Mouse (Mus musculus) mesoderm, embryonic 11.5 days (tissue): Measurements from ENCODE around the gene Vdac1.
A peak's percentile ranks its signal among the peaks of the same experiment; 100 is the strongest.

ENCODE experiments used
- DNase-seq: peaks from one replicate; pipeline ENCODE4 v3.0.0-alpha.2; 2012; ENCODE audit warnings: low read depth, low spot score

Vdac1 gene

DNA sequence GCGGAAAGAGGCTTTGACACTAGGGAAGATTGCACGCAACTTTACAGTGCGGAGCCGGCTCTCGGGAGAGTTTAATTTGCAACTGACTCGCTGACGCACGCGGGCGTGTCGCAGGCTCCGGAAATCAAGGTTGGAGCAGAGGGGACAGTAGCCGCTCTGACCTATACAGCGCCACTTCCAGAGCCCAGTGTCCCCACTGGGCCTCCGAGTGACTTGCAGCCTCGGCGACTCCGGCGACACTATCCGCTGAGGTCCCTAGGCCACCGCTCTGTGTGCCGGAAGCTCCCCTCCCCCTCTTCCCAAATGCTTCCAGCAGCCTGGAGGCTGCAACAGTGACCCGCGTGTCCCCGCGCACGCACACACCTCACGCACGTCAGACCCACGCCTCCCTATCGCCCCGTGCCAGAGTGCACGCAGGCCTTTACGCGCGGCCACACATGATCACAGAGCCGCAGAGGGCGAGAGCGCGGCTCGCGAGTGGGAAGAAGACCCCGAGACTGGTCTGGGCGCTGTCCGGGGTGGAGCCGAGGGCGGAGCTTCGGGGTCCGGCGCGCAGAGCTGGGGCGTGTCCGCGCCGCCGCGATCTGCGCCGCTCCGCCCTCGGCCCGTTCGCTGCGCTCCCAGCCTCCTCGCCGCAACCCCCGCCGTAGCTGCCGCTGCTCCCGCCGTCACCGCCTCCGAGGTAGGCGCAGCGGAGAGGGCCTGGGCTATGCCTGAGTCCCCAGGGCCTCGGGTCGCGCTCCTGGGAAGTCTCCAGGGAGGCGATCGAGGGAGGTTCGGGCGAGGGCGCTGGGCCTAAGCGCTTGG is at the start of gene Vdac1:
Gene Vdac1 (plus strand): TSS at position 390 of the 807 bp plus-strand sequence.
- DNase-seq = peak; percentile 87

DNA sequence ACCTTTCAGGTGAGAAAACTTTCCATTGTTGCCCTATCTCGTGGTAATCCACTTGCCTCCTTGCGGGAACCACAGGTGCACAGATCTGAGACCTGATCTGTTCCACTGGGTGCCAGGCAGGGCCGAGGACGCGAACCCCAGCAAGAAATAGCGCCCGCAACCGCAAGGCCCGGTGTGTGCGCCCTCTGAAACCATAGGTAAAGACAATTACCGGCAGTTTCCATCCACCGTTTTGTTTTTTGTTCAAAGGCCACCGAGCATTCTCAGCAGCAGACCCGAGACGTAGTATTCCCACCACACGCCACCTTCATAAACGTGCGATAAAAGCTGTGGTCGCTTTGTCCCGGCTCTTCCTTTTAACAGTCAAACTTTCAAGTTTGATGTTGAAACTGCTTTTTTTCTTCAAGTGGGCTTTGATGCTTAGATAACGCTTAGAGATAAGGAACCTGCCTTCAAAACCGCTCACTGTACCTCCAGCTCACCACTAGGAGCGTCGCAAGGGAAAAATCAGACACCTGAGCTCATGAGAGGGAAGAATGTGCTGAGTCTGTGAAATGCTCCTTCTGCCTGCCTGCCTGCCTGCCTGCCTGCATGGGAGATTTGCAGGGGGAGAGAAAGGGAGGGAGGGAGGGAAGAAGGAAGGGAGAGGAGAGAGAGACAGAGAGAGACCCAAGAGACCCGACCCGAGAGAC is 46.4 kb upstream of the Vdac1 start:
- DNase-seq = peak; percentile 40

DNA sequence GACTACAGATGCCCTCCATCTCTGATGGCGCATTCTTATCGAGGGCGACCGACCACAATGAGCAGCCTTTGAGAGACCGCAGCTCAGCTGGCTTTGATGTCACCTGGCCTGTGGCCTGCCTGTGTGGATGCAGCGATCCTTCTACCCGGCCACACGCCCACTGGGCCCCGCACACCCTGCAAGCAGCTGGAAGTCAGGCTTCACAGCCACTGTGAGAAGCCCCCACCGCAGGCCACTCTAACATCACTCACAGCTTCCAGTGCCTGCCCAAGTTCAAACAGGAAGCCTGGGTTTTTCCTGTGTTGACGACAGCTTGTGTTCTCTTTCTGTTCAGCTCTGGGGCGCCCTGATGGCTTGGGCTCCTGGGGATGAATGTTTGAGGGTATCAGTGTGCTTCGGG is 42.2 kb upstream of the Vdac1 start:
- no peak for DNase-seq

DNA sequence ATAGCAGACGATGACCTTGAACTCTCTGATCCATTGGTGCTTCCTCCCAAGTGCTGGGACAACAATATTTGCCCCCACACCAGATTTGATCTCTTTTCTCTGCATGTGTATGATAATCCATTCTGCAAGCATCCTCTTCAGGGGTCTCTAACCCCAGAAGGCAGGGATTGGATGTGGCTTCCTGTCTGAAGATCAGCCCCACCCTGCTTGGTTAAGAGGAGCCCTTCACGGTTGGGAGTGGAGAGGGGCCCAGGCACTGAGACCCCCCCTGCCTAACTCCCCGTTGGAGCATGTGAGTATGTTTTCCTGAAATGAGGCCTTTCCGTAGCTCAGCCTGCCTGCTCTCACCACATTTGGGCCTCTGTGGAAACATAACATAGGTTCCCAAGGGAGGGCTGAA is 41.0 kb upstream of the Vdac1 start:
- DNase-seq = no peak

DNA sequence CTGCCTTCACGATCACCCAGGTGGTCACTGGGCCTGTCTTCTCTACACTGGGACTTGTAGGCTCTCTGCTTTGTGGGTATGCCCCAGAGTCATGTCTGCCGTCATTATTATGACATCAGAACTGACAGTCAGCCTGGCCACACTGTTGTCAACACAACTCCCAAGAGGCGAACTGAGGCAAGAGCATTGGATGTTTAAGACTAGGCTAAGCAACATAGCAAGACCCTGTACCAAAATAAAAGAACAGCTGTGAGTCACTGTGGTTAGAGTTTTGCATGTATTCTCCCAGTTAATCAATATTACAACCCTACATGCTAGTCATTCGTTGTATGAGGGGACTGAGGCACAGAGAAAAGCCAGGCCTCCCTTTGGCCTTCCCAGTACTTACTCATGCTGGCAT is 40.1 kb upstream of the Vdac1 start:
- no peak for DNase-seq

DNA sequence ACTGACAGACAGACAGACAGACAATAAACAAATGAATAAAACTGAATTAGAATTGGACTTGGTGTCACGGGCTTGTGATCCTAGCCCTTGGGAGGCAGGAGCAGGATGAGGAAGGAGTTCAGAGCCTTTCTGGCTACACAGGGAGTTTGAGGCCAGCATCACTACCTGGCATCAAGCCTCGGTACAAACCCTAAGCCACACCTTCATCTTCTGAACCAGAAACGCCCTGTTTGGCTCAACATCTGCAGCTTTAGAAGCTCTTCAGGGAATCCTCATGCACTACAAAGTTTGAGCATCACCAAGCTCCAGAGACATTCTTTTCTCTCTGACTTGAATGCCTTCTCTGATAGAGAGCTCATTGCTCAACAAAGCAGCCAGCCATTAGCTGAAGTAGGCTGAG is 39.1 kb upstream of the Vdac1 start:
- no peak for DNase-seq

DNA sequence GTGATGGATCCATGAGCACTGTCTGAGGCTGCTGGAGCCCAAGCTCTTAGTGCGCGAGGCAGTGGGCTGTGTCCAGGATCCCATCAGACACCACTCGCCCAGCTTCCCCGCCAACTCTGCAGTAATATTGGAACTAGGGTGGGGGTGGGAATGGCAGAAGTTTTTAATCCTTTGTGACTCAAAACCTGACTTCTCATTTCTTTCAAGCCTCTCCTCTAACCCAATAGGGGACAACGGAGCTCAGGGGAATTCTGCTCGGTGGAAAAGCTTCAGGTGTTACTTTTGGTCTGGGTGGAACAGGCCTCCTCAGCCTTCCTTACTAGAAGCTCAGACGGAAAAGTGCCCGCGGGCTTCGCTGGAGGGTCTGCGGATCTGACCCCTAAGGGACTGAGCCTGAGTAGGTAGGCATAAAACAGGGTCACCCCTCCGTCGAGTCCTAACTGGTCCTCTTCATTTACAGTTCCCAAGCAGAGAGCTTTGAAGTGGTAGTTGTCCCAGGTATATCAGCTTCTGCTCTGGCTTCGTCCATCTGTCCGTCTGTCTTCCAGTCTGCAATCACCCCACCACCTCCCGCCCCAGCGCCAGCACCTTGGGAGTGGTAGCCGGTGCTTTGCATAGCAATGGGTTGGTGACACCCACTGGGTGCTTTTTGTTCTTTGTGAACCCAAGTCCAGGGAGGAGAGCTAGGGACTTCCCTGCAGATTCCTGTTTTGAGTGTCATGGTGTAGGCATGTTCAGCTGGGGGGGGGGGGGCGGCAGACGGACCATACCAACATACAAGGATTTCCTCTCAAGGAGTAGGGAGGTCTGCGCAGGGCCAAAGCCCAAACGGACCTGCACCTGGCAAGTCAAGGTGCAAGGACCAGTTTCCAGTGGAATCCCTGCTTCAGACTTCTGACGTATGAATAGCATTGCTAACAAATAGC is 36.0 kb upstream of the Vdac1 start:
- no peak for DNase-seq

DNA sequence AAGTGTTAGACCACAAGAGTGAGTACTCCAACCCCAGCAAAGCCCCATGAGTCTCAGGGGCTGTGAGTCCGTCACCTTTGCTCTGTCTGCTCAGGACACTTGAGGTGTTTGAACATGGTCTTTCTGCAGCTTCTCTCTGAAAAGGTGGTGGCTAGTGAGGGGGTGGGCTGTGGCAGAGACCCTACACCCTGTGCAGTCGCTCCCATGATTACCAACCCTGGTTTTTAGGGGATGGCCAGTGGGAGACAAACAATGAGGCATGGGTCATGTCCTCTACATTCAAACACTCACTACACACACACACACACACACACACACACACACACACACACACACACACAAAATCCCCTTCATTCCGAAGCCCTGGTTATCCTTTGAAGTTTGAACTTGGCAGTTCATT is 33.3 kb upstream of the Vdac1 start:
- no peak for DNase-seq

DNA sequence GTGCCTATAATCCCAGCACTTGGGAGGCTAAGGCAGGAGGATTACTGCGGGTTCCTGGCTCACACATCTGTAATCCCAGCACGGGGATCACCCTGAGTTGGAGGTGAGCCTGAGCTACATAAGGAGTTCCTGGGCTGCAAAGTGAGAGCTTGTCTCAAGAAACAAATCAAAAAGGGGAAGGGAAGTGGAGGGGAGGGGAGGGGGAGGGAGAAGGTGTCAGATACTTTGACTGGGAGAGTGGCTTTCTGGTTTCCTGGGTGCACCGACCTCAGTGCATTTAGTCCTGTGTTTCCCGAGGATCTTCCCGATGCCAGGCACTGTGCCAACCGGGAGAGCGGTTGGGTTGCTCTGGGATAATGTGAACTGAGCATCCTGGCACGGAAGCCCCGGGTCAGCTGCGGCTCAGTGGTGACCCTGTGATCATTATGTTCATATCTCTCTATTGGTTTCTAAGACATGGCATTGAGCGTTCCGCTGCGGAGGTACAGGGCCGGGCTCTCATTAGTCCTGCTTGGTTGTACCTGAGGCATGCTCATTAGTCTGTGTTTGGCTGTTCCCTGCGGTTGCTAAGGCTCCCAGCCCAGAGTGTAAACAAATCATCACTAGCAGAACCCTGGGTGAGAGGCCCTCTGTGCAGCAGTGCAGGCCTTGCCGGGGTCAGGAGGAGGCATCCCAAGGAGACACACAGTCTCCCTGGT is 28.1 kb upstream of the Vdac1 start:
- no peak for DNase-seq

DNA sequence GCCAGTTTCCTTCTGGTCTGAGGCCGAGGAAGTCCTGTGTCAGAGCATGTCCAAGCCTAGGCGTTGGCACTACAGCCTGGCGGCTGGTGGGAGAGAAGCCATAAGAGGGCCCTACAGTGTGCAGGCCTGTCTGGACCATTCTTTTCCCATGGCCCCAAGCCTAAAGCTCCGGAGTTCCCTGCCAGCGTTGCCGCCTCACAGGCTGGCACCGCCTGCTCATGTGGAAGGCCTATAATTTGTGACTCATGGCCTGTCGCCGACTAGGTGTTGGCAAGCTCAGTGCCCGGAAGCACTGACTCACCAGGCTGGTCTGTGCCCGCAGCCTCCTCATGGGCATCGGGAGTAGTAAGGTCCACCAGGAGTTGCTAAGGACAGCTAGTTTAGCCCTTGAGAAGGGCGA is 27.0 kb upstream of the Vdac1 start:
- no peak for DNase-seq

DNA sequence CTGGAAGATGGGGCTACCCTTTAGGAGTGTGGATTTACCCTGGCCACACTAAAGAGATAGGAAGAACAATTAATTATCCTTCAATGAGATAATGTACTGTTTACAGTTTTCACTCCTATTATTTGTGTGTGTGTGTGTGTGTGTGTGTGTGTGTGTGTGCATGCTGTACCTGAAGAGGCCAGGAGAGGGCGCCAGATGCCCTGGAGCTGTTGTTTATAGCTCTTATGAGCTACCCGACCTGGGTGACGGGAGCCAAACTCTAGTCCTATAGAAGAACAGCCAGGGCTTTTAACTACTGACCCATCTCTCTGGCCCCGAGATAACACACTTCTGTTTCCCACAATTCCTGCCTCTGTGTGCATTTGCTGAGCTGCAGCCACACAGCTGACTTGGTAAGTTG is 25.4 kb upstream of the Vdac1 start:
- DNase-seq = no peak

DNA sequence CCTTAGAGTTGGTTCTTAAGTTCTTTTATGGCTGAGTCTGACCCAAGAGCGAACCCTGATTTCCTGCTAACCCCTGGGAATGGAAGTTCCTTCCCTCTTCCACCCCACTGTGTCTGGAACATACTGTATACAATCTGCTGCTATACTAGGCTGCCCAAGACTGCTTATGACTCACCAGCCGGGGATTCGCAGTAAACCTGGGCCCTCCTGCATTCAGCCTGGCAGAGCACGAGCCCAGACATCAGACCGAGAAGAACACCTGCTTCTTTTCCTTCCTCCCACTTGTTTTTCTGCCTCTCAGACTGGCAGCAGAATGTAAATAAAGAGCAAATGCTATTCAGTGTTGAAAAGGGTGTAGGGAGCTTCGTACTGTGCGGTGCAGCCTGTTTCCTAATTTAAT is 24.7 kb upstream of the Vdac1 start:
- DNase-seq = no peak

DNA sequence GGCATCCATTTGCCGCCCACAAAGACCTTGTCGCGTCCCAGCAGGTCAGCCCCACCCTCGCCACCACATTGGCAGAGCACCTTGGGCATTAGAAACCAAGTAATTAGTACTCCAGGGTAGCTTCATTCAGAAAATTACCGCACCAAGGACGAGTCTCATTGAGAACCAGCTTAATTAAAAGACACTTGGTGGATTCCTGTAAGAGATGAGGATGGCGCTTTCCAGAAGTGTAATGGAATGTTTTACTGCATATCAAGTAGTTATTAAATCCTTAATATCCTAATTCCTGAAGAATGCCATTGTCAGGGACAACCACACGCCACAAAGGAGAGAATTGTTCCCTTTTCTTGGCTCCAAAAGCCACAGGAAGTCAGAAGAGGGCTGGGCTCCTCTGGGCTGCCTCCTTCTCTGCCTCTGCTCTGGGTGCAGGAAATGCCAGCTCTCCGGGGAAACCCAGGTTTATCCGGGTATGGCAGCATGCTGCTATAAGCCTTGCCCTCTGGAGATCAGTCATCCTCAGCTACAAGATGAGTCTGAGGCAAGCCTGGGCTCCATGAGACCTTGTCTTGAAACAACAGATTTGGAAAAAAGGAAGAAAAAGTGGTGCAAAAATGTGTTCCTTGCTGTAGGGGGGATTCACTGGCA is 22.9 kb upstream of the Vdac1 start:
- DNase-seq = no peak

DNA sequence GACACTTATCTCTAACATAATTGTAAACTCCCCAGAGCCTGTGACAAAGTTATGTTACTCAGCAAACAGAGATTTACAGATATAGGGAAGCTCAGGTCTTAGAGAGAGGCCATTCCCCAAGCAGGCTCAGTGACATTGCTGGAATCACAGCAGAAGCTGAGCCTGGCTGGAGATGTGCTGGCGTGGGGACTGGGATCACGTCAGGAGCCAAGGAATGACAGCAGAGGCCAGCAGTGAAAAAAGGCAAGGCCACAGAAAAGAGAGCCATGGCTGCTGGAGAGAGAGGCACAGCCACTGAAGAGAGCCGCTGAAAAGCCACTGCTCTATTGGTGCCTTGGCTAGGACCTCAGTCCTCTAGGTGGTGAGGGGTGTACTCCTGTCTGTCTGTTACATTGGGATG is 22.3 kb upstream of the Vdac1 start:
- no peak for DNase-seq

DNA sequence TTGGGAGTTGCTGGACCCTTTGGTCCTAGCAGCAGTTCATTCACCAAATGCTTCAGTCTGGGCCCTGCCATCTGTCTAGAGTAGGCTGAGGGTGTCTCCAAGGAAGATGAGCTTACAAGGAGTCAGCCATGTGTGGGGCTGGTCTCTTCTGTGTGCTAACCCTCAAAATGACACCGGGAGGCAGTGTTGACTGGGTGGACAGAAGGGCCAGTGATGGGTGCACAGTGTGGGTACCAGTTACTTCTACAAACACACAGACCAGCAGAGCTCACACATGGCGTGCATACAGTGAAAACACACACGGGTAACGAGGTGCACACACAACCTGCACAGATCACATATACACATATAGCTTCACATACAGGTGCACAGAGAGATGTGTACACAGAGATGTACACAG is 21.6 kb upstream of the Vdac1 start:
- no peak for DNase-seq

DNA sequence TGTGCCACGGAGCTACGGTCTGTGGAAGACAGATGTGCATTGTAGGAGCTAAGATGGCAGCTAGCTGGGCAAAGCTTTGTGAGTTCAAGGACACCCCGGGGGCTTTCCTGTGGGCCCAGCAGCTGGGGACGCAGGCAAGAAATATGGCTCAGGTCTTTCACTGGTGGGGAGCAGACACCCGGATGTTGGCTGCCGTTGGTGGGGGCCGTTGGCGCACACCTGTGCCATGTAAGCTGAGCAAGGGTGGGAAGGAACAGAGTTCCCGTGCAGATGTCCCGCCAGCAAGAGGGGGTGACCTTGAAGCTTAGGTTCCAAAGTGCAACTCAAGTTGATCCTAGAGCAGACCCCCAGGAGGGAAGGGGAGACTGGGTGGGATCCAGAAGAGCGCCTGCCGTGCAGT is 21.1 kb upstream of the Vdac1 start:
- DNase-seq = no peak

DNA sequence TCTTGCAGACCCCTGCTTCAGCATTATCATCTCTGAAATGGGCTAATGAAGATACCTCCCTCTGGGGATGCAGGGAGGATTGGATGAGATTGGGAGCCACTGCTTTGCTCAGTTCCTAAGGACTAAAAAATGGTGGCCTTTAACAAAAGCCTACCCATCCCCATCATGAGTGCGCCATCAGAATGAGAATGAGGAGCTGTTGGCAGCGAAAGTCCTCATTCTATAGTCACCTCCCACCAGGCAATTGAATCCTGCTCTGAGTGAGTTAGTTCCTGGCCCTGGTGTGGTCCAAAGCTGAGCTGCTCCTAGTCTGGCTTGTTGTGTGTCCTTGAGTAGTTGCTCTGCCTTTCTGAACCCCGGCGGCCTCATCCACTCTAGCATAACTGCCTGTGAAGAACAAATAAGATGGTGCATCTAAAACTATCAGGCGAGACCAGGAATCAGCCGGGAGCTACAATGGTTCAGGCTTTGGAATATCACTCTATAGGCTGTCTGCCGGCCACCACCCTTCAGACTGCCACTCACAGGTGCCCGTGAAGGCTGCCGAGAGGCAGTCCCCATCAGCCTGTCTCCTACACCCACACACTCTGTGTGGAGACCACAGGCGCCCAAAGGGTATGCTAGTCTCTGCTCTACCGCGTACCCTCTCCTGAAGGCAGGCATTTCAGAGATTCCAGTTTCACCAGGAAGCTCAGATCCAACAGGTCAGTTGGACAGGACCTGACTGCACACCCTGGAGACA is 20.4 kb upstream of the Vdac1 start:
- no peak for DNase-seq

DNA sequence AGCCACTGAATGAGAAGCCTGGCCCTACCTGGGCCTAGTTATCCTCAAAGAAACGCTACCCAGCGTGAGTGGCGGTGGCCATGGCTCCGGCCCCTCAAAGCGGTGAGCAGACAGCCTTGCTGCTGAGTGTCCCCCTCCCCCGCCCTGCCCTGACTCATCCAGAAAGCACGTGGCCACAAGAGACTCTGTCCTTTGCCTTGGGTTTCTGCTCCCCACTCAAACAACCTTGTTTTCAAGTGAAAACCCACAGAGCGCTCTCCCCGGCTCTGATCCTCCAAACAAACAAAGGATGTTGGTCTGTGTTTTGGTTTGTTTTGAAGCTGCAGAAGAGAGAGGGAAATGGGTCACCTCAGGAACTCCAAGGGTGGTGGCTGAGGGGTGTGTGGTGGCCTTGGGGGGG is 19.7 kb upstream of the Vdac1 start:
- no peak for DNase-seq

DNA sequence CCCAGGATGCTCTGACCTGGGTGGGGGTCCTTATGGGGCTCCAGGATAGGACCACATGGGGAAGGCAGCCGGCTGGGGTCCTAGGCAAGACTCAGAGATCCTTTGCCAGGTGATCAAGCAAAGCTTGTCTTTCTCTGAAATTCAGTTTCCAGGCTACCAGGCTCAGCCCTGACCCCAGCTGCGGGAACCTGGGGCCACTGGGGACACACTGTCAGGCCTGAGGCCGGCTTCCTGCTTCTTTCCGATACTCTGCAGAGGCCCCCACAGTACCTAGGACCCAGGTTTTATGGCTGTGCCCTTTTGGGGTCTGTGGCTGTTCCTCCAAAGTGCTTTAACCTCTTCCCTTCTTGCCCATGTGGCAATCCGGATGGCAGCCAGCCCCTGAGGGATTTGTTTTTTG is 19.2 kb upstream of the Vdac1 start:
- no peak for DNase-seq

DNA sequence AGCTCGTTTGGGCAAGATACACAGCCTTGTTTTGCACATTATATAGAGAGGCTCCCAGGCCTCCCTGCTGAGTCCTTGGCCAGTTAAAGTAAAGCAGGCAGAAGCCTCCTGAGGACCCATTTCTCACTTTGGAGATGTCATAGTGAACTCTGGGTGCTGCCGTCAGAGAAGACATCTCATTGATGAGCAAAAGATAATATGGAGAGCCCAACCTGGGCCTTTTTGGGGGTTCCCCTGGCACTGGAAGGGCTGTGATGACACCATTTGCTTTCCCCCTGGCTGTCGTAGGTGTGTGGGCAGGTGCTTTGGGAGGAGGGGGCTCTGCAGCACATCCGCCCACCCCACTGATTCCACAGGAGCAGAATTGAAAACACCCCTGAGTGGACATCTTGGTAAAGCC is 18.4 kb upstream of the Vdac1 start:
- no peak for DNase-seq

DNA sequence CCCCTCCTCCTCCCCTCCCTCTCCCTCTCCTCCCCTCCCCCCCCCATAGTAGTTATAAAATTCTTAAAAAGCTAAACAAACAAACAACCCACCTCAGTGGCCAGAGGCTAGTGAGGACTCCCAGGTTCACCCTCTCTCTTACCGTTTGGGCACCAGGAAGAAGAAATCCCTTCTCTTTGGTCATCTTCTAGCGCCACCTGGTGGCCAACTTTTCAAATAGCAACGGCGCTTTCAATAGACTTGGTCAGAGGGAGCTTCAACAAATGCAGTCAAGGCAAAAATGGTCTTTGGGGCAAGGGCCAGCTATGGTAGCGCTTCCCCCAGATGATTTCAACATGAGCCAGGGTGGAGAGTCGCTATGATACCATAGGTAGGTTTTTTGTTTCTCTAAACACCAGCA is 17.5 kb upstream of the Vdac1 start:
- DNase-seq = peak; percentile 87
